Mouse (Mus musculus): ENCODE data around the gene Pik3r6.

Gene Pik3r6

DNA sequence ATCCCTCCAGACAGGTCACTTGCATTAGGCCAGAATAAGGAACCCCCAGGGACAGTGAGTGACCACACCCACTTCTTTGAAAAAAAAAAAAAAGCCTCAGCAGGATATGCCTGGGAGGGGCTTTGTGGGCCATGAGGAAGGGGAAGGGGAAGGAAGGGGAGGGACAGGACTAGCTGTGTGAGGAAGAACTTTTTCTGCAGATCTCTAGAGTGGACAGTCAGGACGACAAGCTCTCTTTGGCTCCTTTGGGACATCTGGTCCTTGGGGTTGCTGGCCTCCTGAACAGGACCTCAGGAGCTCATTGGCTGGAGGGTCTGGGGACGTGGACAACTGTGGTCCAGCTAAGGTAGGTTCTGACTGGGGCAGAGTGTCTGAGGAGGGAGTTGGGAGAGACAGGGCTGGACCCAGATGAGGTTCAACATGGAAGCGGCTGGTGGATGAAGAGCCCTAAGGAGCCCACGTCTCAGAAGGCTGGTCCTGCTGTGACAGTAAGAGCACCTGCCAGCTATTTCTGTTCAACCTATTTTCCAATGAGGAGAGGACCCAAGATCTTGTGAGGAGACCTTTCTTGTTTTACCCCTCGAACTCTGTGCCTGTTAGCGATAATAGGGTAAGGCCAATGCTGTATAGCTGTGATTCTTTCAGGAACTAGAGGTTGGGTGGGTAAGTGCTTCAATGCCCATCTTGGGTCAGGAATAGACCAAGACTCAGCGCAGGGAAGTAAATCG lies at the start of gene Pik3r6:
TSS of gene Pik3r6 (plus strand) at position 118 of the 728 bp plus-strand sequence.
- no peak for DNase-seq (ENCODE audit: low spot score)

DNA sequence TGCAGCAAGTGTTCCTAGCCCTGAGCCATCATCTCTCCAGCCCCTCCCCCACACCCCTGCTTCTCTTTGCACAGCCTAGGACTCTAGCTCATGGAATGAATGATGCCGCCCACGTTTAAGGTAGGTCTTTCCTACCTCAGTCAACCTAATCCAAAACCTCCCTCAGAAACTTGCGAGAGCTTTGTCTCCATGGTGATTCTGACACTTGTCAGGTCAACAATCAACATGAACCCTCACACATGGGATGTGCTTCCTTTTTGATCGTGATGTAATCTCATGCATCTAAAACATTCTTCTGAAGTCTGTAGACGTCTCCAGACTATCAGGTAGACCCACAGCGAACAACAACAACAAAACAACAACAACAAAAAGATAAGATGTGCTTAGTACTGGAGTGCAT lies 49.5 kb upstream of the Pik3r6 start:
- no peak for DNase-seq (ENCODE audit: low spot score)

DNA sequence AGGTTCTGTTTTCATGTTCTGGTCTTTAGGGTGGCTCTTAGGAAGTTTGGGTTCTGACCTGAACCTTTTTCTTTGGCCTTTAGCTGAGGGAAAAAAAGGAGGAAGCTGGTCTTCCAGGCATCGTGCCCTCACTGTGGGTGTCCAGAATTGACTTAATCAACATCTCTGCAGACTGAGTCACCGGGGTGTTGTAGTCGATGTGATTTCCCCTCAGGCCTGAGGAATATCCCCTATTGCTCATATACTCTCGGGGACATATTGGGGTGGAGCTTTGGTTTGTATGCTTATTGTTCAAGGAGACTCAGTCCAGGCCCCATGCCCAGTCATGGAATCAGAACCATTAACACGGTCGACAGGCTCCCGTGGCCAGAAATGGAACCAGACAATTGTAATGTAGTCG lies 44.7 kb upstream of the Pik3r6 start:
- DNase-seq (ENCODE audit: low spot score) = no peak

DNA sequence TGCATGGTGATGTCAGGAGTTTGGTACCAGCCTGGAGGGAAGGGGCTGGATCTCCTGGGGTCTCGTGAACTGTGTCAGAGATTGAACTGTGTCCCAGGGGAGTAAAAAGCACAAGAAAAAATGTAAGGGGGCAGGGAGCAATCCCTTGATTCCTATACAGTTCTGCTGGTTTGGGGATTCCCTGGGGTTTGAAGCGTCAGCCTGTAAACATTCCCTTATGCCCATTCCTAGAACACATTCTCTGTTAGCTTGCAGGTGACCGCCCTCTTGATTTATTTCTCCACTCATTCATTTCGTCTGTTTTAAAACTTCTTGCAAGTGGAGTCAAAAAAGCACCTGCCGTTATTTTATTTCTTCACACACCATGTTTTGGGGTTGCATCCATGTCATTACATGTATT lies 43.8 kb upstream of the Pik3r6 start:
- no peak for DNase-seq (ENCODE audit: low spot score)

DNA sequence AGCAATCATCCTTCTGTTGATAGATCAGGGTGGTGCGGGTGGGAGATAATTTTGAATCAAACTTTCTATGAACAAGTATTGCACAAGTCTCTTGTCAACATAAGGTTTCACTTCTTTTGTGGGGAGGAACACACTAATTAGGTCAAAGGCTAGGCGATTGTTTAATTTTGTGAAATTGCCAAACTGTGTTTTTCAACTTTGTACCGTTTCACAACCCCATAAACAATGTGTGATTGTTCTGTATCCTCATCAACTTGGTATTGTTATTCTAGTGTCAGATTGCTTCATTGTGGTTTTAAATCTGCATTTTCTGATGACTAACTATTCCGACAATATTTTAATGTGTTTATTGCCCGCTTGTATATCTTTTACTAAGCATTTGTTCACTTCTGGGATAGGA lies 43.3 kb upstream of the Pik3r6 start:
- no peak for DNase-seq (ENCODE audit: low spot score)

DNA sequence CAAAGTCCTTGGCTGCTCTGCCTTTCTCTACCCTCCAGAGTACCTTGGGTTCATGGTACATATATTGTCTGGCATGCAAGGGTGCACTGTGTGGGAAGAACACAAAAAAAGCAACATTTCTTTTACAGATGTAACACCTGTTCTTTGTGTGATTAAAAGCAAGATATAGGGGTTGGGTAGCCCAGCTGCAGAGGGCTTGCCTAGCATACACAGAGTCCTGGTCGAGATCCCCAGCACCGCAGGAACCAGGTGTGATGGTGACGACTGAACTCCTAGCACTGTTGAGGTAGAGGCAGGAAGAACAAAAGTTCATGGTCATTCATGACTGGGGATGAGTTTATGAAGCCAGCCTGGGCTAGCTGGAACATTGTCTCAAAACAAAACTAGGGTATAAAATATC lies 40.1 kb upstream of the Pik3r6 start:
- no peak for DNase-seq (ENCODE audit: low spot score)

DNA sequence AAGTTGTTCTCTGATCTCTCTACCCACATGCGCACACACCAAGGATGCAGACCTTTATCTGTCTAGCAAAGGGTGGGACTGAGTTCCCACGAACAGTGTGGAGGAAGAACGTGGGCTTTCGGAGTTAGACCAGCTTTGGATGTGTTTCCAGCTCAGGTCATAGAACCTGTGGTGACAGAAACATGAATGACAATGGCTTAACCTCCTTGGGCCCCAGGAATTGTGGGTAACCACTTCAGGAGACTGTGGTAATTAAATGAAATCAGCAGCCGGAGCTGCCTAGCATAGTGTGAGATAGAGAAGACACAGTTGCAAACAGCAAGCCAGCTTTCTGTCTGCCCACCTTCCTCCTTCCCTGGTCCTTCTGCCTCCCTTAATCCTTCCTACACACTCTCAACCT lies 38.6 kb upstream of the Pik3r6 start:
- no peak for DNase-seq (ENCODE audit: low spot score)

DNA sequence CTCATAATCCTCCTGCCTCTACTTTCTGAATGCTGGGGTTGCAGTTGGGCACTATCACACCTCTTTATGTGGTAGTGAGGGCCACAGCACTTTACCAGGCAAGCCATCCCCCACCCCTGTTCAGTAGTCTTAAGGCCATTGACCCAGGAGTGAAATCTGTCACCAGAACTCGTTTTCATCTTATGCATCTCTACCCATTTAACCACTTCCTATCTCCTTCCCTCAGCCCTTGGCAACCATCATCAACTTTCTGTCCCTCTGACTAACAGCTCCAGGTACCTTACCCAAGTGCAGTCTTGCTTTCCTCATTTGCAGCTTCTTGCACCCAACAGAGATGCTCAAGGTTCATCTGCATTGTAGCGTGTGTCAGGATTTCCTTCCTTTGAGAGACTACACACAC lies 37.7 kb upstream of the Pik3r6 start:
- no peak for DNase-seq (ENCODE audit: low spot score)

DNA sequence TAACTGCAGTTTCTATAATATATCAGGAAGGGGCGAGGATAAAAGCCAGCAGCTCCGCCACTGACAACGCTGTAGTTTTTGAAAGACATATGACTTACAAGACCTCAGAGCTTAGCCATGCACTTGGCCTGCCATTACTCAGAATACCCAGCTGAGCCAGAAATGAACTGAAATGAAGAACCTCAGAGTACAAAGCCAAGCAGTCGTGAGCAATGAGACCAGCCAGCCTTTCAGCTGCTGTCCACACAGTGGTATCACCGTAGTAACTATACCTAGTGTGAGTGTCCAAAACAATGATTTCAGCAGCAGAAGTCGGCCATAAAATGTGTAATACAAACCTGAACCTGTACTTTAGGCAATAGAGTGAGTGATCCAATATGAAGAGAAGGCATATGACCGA lies 35.4 kb upstream of the Pik3r6 start:
- DNase-seq (ENCODE audit: low spot score) = no peak

DNA sequence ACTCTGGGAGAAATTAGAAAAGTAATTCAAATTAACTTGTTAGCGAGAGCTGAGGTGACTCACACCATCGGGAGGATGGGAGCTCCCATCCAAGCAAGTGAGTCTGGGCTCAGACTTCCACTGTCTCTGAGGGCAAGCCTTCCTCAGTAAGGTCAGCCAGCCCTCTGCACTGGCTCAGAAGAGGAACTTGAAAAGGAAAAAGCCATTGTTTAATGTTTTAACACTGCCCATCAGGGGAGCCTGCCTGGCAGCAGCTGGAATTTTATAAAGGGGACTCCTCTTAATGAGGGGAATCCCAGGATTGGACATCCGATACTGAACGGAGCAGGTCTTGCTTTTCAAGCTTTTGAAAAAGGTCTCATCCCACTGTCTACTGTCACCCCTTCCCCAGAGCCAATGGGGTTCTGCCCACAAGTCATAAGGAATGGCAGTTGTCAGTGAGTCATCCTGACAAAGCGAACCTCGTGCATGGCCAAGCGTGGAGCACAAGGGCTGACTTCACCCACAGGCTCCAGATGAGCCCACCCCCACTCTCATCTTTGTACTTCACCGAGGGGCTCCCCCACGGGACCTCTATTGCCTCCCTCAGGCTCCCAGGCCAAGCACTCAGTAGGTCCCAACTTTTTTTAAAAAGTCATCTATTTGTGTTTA lies 34.7 kb upstream of the Pik3r6 start:
- no peak for DNase-seq (ENCODE audit: low spot score)

DNA sequence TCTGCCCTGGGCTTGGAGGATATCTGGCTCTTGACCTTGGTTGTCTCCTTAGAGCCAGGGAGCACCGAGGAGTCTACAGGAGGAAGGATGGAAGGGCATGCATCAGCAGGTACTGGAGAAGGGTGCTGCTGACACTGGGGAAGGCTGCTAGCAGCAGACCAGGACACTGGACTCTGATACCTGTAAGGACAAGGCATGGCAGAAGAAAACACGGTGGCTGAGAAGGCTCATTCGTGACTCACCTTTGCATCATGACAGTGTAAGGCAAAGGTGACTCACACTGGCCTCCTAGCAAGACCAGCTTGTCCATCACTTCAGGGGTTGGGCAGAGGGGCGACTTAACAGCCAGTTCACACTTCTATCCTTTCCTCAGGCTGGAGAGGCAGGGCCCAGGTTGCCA lies 33.9 kb upstream of the Pik3r6 start:
- DNase-seq (ENCODE audit: low spot score) = no peak

DNA sequence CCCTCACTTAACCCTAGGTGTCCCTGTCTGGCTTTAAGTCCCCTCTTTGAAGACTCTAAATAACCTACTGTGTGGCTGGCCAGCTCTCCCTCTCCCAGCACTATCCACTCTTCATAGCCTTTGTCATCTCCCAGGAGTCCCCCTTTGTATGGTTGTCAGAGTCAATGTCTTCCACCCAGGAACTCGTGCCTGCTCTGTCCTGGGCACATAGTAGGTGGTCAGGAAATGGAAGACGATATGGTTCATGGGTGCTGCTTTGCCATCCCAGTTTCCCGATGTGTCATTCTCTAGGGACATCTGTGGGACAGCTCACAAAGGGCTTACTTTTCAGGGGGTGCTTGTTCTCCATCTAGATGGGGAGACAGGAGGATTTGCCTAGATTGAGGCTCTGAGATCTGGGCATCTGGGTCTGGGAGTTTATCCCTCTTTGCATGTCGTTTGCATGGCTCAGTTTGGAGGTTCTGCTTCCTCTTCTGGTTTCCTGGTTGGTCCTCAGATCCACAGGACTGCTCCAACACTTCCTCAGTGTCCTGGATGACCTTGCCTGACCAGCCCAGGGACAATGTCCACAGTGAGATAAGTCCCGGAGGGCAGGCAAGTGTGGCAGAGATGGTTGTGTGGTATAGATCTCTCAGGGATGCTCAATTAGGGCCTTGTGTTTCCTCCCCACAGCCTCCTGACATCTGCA lies 30.5 kb upstream of the Pik3r6 start:
- DNase-seq (ENCODE audit: low spot score) = no peak

DNA sequence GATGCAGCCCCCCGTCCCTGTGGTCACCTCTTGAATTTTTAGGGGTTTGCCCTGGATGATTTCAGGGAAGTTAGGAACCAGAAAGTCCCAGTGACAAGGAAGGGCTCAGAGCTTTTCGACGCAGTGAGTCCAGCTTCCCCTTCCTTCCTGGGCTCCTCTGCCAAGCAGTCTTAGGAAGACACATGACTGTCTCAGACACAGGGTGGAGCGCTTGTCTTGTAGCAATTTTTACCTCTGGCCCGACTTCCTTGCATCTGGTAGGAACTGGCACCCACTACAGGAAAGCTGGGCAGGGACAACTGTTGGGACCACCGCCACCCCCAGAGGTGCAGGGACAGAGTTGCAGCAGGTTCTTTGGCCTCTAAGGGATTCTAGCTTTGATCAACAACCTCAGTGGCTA lies 28.2 kb upstream of the Pik3r6 start:
- no peak for DNase-seq (ENCODE audit: low spot score)

DNA sequence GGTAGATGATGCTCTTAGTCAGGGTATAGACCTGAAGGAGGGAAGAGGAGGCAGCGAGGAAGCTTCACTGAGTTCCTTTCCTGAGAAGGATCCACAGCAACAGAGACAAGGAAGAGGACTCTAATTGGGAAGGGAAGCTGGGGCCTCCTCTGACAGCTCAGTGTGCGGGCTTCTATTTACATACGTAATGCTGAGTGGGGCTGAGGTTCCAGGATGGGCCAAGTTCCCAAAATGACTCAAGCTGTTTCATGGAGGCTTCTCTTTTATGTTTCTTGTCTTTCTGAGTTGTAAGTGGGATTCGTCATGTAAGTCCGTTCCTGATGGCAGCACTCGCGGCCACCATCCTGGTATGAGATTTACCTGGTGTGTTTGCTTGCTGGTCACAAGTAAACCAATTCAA lies 27.1 kb upstream of the Pik3r6 start:
- DNase-seq (ENCODE audit: low spot score) = no peak

DNA sequence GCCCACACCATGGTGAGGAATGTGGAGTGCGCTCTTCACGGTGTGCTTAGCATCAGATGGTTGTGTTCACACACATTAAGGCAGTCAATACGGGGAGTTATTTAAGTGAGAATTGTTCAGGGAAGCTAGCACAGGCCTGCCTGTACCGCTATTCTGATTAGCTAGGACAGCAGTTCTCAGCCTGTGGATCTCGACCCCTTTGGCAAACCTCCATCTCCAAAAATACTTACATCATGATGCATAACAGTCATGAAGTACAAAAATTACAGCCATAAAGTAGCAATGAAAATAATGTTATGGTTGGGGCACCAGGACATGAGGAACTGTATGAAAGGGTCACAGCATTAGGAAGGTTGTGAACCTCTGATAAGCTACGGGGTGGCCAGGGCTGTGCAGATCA lies 25.2 kb upstream of the Pik3r6 start:
- DNase-seq (ENCODE audit: low spot score) = no peak

DNA sequence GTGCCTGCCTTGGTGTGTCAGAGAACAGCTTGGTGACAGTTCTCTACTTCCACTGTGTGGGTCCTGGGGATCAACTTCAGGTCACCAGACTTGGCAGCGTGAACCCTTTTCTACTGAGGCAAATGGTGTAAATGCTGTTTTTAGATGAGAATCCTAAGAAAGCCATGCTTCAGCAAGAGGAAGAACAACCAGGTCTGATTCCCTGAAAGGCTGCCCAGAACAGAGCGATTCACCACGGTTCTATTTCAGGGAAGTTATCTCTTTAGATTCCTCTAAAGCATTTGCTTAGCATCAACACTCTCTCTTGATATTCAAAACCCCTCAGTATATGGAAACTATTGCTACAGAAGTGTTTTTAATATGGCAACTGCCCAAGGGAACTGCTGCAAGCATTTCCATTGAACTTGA lies 24.2 kb upstream of the Pik3r6 start:
- no peak for DNase-seq (ENCODE audit: low spot score)

DNA sequence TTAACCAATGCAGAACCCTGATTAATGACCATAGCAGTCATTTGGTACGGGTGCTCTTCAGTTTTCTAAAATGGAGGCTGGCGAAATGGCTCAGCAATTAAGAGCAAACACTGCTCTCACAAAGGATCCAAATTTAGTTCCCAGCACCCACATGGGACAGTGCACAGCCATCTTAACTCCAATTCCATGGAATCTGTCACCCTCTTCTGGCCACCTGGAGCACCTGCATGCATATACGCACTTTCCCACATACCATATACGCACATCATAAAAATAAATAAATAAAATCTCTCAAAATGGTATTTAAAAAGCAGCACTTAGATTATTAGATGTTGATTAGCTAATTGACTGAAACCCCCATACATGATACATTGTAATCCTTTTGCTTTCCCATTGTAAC lies 22.2 kb upstream of the Pik3r6 start:
- DNase-seq (ENCODE audit: low spot score) = no peak

DNA sequence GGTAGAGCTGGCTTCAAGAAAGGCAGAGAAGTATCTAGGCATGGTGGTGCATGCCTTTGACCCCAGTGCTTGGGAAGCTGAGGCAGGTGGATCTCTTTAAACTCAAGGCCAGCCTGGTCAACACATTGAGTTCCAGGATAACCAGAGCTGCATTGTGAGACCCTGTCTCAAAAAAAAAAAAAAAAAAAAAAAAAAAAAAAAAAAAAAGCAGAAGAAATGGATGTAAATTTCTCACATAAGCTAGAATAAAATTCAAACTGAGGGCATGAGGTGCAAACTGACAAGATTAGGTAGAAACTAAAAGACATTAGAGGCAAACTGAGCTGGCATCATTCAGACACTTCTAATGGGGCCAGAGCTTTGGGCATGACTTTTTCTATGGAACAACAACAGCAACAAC lies 20.8 kb upstream of the Pik3r6 start:
- DNase-seq (ENCODE audit: low spot score) = no peak

DNA sequence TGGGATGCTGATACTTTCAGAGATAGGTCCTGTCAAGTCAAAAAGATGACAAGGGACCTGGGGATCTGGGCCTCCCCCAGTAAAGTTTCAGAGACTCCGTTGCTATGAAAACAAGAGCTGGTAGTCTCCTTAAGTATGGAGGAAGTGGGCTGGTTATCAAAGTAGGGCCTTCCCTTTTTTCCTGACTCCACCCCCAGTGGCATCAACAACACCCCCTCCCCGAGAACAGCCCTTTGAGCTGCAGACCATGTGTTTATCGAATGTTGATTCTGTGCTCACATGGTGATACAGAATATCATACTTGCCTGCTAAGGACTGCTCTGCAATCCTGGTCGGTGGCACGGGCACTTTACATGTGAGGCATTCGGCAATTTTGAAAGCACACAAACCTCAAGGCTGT lies 19.6 kb upstream of the Pik3r6 start:
- no peak for DNase-seq (ENCODE audit: low spot score)

DNA sequence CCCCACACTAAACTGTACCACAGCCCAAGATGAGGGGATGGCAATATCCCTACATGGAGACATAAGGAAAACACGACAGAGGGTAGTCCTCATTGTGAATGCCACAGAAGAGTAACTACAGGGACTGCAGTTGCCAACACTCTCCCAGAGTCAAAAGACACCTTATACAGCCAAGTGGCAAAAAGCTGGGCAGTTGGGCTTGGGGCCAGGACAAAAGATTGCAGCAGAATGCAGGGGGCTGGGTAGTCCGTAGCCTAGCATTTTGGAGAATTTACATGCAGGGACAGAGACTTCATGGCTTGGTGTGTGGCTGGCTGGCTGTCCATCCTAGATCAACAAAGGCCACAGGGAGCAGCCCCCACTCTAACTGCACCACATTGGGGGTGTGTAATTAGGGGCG lies 18.4 kb upstream of the Pik3r6 start:
- no peak for DNase-seq (ENCODE audit: low spot score)

DNA sequence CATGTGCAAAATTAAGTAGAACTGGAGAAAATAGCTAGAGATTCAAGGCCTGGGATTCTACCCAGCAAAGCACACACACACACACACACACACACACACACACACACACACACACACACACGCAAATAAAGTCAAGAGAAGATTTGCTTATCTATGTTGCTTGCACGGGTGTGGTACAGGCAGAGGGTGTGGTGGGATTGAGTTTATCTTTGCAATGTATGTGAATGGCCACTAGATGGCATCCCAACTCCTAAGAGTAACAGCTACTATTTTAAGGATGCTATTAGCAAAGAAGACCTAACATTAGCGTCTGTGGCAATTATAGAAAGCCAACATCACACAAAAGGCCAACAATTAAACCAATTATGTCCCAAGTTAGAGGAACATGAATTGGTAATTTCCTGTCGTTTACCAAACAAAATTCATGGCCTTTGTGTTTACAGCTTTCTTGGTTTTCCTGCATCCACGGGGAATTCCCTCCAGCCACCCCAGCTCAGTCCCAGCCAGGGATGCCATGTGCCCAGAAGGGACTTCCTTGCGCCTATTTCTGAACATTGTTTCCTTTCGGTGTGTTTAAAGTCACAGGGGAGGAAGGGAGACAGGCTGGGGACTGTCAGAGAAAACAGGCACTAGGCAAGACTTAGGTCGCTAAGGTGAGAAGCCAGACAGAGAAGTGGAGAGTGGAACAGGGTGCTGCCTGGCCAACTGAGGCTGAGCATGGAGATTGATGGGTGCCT lies 17.4 kb upstream of the Pik3r6 start:
- DNase-seq (ENCODE audit: low spot score) = no peak

DNA sequence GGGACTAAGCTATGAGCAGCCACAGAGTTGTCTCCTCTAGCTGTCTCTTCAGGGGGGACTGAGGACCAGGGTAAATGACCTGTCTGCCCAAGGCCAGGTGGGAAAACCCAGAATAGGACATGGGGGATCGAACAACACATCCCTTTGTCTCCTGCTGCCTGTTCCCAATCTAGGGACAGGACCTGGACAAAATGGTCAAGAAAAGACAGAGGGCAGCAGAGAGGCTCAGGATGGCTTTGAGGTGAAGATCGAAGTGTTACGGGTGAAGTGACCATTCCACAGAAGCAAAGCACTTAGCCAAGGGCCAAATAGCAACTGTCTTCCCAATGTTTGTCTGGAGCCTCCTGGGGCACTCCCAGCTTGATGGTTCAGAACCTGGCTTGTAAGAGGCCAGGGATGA lies 16.7 kb upstream of the Pik3r6 start:
- DNase-seq (ENCODE audit: low spot score) = no peak

DNA sequence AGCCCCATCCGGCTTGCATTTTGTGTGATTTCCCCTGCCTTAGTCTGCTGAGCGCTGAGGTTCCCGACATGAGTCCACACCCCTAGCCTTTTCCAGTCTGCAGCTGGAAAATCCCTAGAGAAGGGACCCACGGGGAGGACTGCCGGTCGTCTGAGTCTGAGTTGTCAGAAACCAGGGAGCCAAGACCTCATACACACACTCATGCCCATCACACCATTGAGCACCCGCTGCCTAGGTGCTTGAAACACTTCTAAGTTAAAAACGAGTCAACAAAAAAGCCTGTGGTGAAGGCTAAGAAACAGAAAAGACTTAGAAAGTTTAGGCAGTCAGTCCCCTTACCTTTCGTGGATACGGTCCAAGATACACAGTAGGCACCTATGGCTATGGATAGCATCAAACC lies 15.1 kb upstream of the Pik3r6 start:
- no peak for DNase-seq (ENCODE audit: low spot score)

Measured in urinary bladder, postnatal 14 days (tissue).